Mouse (Mus musculus) myocyte (in vitro differentiated cells): ENCODE data around the gene 3110082I17Rik. TPM values are rescaled to one million over a fixed set of nuclear protein-coding genes. Genes with fewer than 3 reads are reported as not detected.

ENCODE experiments used
- H3K27me3 ChIP-seq: one replicate; pipeline ENCODE4 v1.6.1; 2011; ENCODE audit not compliant: control insufficient read depth, insufficient read depth, insufficient read length
- H3K36me3 ChIP-seq: one replicate; pipeline ENCODE4 v1.6.1; 2011; ENCODE audit not compliant: control insufficient read depth, insufficient read depth
- H3K4me2 ChIP-seq: one replicate; pipeline ENCODE4 v1.6.1; 2011; ENCODE audit warnings: low read depth, control low read depth
- H3K4me3 ChIP-seq: one replicate; pipeline ENCODE4 v1.5.1; 2011; ENCODE audit warnings: mild to moderate bottlenecking, control low read depth, moderate library complexity
- H3K79me2 ChIP-seq: one replicate; pipeline ENCODE4 v1.6.1; 2011; ENCODE audit not compliant: control insufficient read depth, insufficient read depth
- H3ac ChIP-seq: one replicate; pipeline ENCODE4 v1.6.1; 2011; ENCODE audit not compliant: control insufficient read depth, insufficient read length
- CEBPB ChIP-seq: IDR thresholded peaks from 2 replicates; pipeline ENCODE4 v1.6.1; 2011; ENCODE audit warnings: mild to moderate bottlenecking, moderate library complexity; ENCODE audit not compliant: poor library complexity, insufficient read depth, severe bottlenecking
- E2F4 ChIP-seq: IDR thresholded peaks from one replicate; pipeline ENCODE4 v1.6.1; 2011; ENCODE audit warnings: mild to moderate bottlenecking, control low read depth, moderate library complexity; ENCODE audit not compliant: insufficient read depth
- MAX ChIP-seq: IDR thresholded peaks from one replicate; pipeline ENCODE4 v1.6.1; 2011; ENCODE audit warnings: low read depth, mild to moderate bottlenecking, control low read depth
- MYOD1 ChIP-seq, 3 experiments: IDR thresholded peaks; one replicate each; pipeline ENCODE4 v1.6.1; 2011; ENCODE audit warnings: control low read depth in 2 of 3, low read depth in 2 of 3, mild to moderate bottlenecking in 2 of 3, moderate library complexity in 1 of 3; ENCODE audit not compliant: insufficient read length in 2 of 3, control insufficient read depth in 1 of 3
- MYOG ChIP-seq, 3 experiments: IDR thresholded peaks; one replicate each; pipeline ENCODE4 v1.6.1; 2011; ENCODE audit warnings: control low read depth in 2 of 3, low read depth in 2 of 3, mild to moderate bottlenecking in 2 of 3; ENCODE audit not compliant: insufficient read length in 2 of 3, control insufficient read depth in 1 of 3, insufficient read depth in 1 of 3
- POLR2A ChIP-seq: IDR thresholded peaks from one replicate; pipeline ENCODE4 v1.6.1; 2011; ENCODE audit warnings: low read depth, mild to moderate bottlenecking, control low read depth, moderate library complexity; ENCODE audit not compliant: insufficient read length
- POLR2AphosphoS2 ChIP-seq: IDR thresholded peaks from one replicate; pipeline ENCODE4 v1.6.1; 2011; ENCODE audit warnings: low read depth, control low read depth; ENCODE audit not compliant: insufficient read length
- REST ChIP-seq: IDR thresholded peaks from one replicate; pipeline ENCODE4 v1.6.1; 2011; ENCODE audit warnings: mild to moderate bottlenecking, control low read depth, moderate library complexity; ENCODE audit not compliant: insufficient read depth, insufficient read length
- SRF ChIP-seq: IDR thresholded peaks from one replicate; pipeline ENCODE4 v1.6.1; 2011; ENCODE audit warnings: low read depth; ENCODE audit not compliant: control insufficient read depth, insufficient read length
- TCF12 ChIP-seq: IDR thresholded peaks from one replicate; pipeline ENCODE4 v1.6.1; 2011; ENCODE audit warnings: mild to moderate bottlenecking, control low read depth; ENCODE audit not compliant: poor library complexity, insufficient read depth, severe bottlenecking
- TCF3 ChIP-seq: IDR thresholded peaks from one replicate; pipeline ENCODE4 v1.6.1; 2011; ENCODE audit warnings: low read depth, control low read depth; ENCODE audit not compliant: insufficient read length
- USF1 ChIP-seq: IDR thresholded peaks from one replicate; pipeline ENCODE4 v1.6.1; 2011; ENCODE audit warnings: low read depth, mild to moderate bottlenecking, control low read depth, moderate library complexity
- polyA plus RNA-seq: library from polyadenylated mRNA; unstranded; fragments of >200 nt; fragmentation: generic; extraction: Trizol; gene quantifications from one replicate; pipeline ENCODE4 v1.2.1, GENCODE M21; 2012; ENCODE audit warnings: missing spikeins

3110082I17Rik gene
- polyA plus RNA-seq, 1 experiment, result 16.4 TPM

- no peaks in the 10 kb centered on the region for H3K79me2 ChIP-seq
- H3K27me3 ChIP-seq, result peaks cover 59% of the 10 kb centered on the region
- no peaks in the 10 kb centered on the region for H3K36me3 ChIP-seq
- no peak overlapping the region for H3K4me3 ChIP-seq
- H3ac ChIP-seq, result no peak overlapping the region
- no peak overlapping the region for H3K4me2 ChIP-seq
- TF ChIP-seq E2F4 (no peak), POLR2AphosphoS2 (no peak), MAX (no peak), CEBPB (no peak), SRF (no peak), TCF12 (no peak), MYOD1 (IDR thresholded peaks at IDR 0.05; ENCODE audit: control insufficient read depth in 1 of 3, insufficient read length in 2 of 3, low read depth in 2 of 3) (no peak), TCF3 (no peak), MYOG (IDR thresholded peaks at IDR 0.05; ENCODE audit: control insufficient read depth in 1 of 3, insufficient read depth in 1 of 3, insufficient read length in 2 of 3, low read depth in 2 of 3) (no peak), REST (no peak), POLR2A (no peak), USF1 (no peak)
Measured at GRCm38 (mm10) chr5:139323260-139323924, 136.9 kb downstream of the 3110082I17Rik start.

GRCm38 (mm10) chr5:139321331-139321730 is 139.0 kb downstream of the 3110082I17Rik start:
- TF ChIP-seq TCF3, result no peak
- TF ChIP-seq TCF12, result no peak
- no peak for TF ChIP-seq POLR2A
- TF ChIP-seq REST, result no peak
- Histone ChIP-seq H3K36me3 (no peaks in the 10 kb centered on the region), H3K27me3 (peaks cover 68% of the 10 kb centered on the region), H3ac (no peak overlapping the region), H3K79me2 (no peaks in the 10 kb centered on the region), H3K4me3 (no peak overlapping the region), H3K4me2 (no peak overlapping the region)

GRCm38 (mm10) chr5:139320424-139320823 is 139.9 kb downstream of the 3110082I17Rik start:
- TF ChIP-seq TCF3, result no peak
- no peak for TF ChIP-seq MAX
- TF ChIP-seq POLR2AphosphoS2, result no peak
- no peak for TF ChIP-seq TCF12
- no peak for TF ChIP-seq USF1
- TF ChIP-seq E2F4, result no peak
- TF ChIP-seq CEBPB, result no peak
- no peak for TF ChIP-seq POLR2A
- no peak for TF ChIP-seq MYOD1 (IDR thresholded peaks at IDR 0.05; ENCODE audit: control insufficient read depth in 1 of 3, insufficient read length in 2 of 3, low read depth in 2 of 3)
- no peak for TF ChIP-seq SRF
- no peak for TF ChIP-seq REST
- no peak for TF ChIP-seq MYOG (IDR thresholded peaks at IDR 0.05; ENCODE audit: control insufficient read depth in 1 of 3, insufficient read depth in 1 of 3, insufficient read length in 2 of 3, low read depth in 2 of 3)
- Histone ChIP-seq H3ac (no peak overlapping the region), H3K27me3 (peaks cover 62% of the 10 kb centered on the region), H3K79me2 (no peaks in the 10 kb centered on the region), H3K4me3 (no peak overlapping the region), H3K4me2 (no peak overlapping the region), H3K36me3 (no peaks in the 10 kb centered on the region)

DNA sequence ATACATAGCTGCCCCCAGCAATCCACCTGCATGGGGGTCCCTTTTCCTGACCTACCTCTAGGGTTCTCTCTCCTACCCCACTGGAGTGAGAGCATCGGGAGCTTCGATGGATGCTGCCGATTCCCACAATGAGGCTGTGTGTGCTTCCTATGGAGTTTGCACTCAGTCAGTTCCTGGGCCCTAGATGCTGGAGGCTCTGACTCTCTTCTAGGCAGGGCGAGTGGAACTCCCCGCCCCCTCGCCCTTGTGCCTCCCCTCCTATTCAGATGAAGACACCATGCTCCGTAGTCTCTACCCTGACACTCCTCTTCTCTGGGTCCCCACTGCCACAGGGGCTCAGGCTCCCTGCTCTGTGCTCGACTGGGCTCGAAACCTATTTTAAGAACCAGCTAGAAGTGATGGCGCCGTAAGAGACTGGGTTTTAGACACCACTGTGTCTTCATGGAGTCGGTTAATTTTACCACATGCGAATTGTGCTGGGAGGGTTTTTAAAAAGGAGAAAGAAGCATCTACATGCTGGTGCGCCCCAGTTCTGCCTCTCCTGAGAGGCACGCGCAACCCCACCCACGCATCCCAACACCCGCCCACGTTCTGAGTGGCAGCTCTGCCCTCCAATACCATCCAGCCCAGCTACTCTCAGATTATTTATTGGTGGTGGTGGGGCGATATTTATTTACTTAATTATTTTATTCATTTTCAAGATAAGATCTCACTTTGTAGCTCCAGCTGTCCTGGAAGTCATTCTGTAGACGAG is 142.4 kb downstream of the 3110082I17Rik start:
- no peak for TF ChIP-seq MYOD1 (IDR thresholded peaks at IDR 0.05; ENCODE audit: control insufficient read depth in 1 of 3, insufficient read length in 2 of 3, low read depth in 2 of 3)
- no peak for TF ChIP-seq POLR2A
- no peak for TF ChIP-seq USF1
- TF ChIP-seq POLR2AphosphoS2, result no peak
- TF ChIP-seq TCF12, result no peak
- no peak for TF ChIP-seq MAX
- no peak for TF ChIP-seq MYOG (IDR thresholded peaks at IDR 0.05; ENCODE audit: control insufficient read depth in 1 of 3, insufficient read depth in 1 of 3, insufficient read length in 2 of 3, low read depth in 2 of 3)
- TF ChIP-seq CEBPB, result no peak
- TF ChIP-seq TCF3, result no peak
- no peak for TF ChIP-seq SRF
- no peak for TF ChIP-seq REST
- TF ChIP-seq E2F4, result no peak
- Histone ChIP-seq H3K27me3 (peaks cover 37% of the 10 kb centered on the region), H3K4me3 (no peak overlapping the region), H3K4me2 (no peak overlapping the region), H3K79me2 (no peaks in the 10 kb centered on the region), H3K36me3 (no peaks in the 10 kb centered on the region), H3ac (no peak overlapping the region)

DNA sequence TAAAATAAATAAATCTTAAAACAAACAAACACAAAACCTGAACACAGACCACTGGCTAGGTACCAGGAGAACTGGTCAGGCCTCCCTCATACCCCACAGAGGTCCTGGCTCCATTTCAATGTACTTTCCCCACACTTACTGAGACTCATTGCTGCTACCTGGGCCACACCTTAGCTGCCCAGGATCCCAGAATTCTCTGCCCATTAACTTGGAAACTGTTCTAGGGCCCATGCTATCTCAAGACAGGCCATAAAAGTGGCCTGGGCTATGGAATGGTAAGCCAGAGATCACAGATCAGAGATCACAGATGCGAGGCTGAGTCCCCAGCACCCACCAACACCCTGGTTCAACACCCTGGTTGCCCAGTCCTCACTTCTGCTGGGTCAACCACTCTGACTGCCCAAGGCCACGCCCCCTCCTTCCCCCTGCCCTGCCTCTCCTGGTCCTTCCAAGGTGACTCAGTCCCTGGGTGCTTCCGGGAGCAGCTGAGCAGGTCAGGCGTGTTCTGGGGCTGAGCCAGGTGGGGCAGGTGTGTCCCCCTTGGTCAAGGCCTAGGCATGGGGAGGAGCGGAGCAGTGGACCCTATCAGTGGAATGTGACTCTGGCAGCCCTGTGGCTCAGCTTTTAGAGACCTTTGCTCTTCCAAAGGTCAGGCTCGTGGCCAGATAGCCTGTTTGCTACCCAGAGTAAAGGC is 143.2 kb downstream of the 3110082I17Rik start:
- no peak for TF ChIP-seq TCF12
- TF ChIP-seq REST, result no peak
- TF ChIP-seq POLR2A, result no peak
- no peak for TF ChIP-seq MYOG (IDR thresholded peaks at IDR 0.05; ENCODE audit: control insufficient read depth in 1 of 3, insufficient read depth in 1 of 3, insufficient read length in 2 of 3, low read depth in 2 of 3)
- no peak for TF ChIP-seq MAX
- TF ChIP-seq E2F4, result no peak
- no peak for TF ChIP-seq TCF3
- no peak for TF ChIP-seq MYOD1 (IDR thresholded peaks at IDR 0.05; ENCODE audit: control insufficient read depth in 1 of 3, insufficient read length in 2 of 3, low read depth in 2 of 3)
- no peak for TF ChIP-seq SRF
- TF ChIP-seq USF1, result no peak
- TF ChIP-seq CEBPB, result no peak
- no peak for TF ChIP-seq POLR2AphosphoS2
- no peaks in the 10 kb centered on the region for H3K36me3 ChIP-seq
- H3K79me2 ChIP-seq, result no peaks in the 10 kb centered on the region
- H3K4me2 ChIP-seq, result no peak overlapping the region
- H3ac ChIP-seq, result no peak overlapping the region
- H3K4me3 ChIP-seq, result no peak overlapping the region
- peaks cover 30% of the 10 kb centered on the region for H3K27me3 ChIP-seq
